Mouse (Mus musculus) limb, embryonic 15.5 days (tissue): ENCODE measurements around the gene Inava. TPM values are rescaled to one million over a fixed set of nuclear protein-coding genes. Genes with fewer than 3 reads are reported as not detected.
A peak's percentile ranks its signal among the peaks of the same experiment; 100 is the strongest.

Source experiments
- ATAC-seq: fragments of 200-750 bp; cut with Nextera tagmentation; 2 replicates; pipeline ENCODE4 v1.8.0; 2017; ENCODE audit warnings: low read depth, moderate TSS enrichment; ENCODE audit not compliant: insufficient number of reproducible peaks, low FRiP score, low TSS enrichment
- H3K27ac ChIP-seq: fragments of 300-500 bp; sonication (generic); 2 replicates; pipeline ENCODE4 v1.5.1; 2015; ENCODE audit warnings: moderate library complexity, mild to moderate bottlenecking, inconsistent platforms
- H3K27me3 ChIP-seq: fragments of 300-500 bp; sonication (generic); 2 replicates; pipeline ENCODE4 v1.6.1; 2015; ENCODE audit warnings: inconsistent platforms
- H3K36me3 ChIP-seq: fragments of 300-500 bp; sonication (generic); 2 replicates; pipeline ENCODE4 v1.6.1; 2015; ENCODE audit warnings: inconsistent platforms
- H3K4me1 ChIP-seq: fragments of 300-500 bp; sonication (generic); 2 replicates; pipeline ENCODE4 v1.6.1; 2015; ENCODE audit warnings: inconsistent platforms
- H3K4me2 ChIP-seq: fragments of 300-500 bp; sonication (generic); 2 replicates; pipeline ENCODE4 v1.6.1; 2015; ENCODE audit warnings: mild to moderate bottlenecking, inconsistent platforms
- H3K4me3 ChIP-seq: fragments of 300-500 bp; sonication (generic); 2 replicates; pipeline ENCODE4 v1.5.1; 2015; ENCODE audit warnings: mild to moderate bottlenecking, inconsistent platforms
- H3K9ac ChIP-seq: fragments of 300-500 bp; sonication (generic); 2 replicates; pipeline ENCODE4 v1.6.1; 2015; ENCODE audit warnings: inconsistent platforms
- H3K9me3 ChIP-seq: fragments of 300-500 bp; sonication (generic); 2 replicates; pipeline ENCODE4 v1.6.1; 2016; ENCODE audit warnings: inconsistent platforms
- WGBS: fragments of 180-500 bp; shearing (Covaris S2); methylation state at CpG from one replicate; pipeline ENCODE4 v1.1.7; 2015; 5-methylcytosine and 5-hydroxymethylcytosine counted together
- polyA plus RNA-seq: library from polyadenylated mRNA; unstranded; fragments of >200 nt; fragmentation: Nextera tagmentation; extraction: Ambion mirVana; gene quantifications from 2 replicates; pipeline ENCODE4 v1.2.1, GENCODE M21; 2015

The Inava gene
- polyA plus RNA-seq = 14.3 and 15.8 TPM in 2 replicates

GRCm38 (mm10) chr1:136233892-136234594, at the start of gene Inava:
Gene Inava, minus strand, starts transcription at chr1:136234264.
- ATAC-seq = peak; percentile 41; the same call in 1 of the 2 replicates
- Histone ChIP-seq H3K27ac (peak within 1 kb of the TSS; percentile 1; the same call in 1 of the 2 replicates), H3K4me1 (peaks cover 49% of the 10 kb centered on the region), H3K4me2 (peak within 1 kb of the TSS; percentile 94), H3K9me3 (no peaks in the 10 kb centered on the region), H3K4me3 (peak within 1 kb of the TSS; percentile 59), H3K36me3 (no peaks in the 10 kb centered on the region), H3K27me3 (no peaks in the 10 kb centered on the region), H3K9ac (peak within 1 kb of the TSS; percentile 48)
- under 1% methylated on average over 50 of the region's 51 CpGs for WGBS

DNA sequence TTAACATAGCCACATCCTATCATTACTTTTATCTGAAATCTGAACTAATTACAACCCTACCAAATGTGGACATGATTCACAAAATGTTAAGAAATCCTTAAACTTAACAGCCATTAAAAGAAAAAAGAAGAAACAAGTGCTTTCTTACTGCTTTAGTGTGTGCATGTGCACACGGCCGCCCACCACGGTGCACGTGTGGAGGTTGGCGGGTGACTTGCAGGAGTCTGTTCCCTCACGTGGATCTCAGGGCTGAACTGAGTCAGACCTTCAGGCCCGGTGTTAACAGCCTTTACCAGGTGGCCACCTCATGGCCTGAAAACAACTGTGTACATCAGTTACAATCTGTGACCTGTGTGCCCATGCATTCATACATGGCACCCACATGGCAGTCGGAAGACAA, 43.3 kb upstream of the Inava start:
- no peak overlapping the region for H3K9ac ChIP-seq
- ATAC-seq = no peak
- H3K4me1 ChIP-seq = no peaks in the 10 kb centered on the region
- H3K36me3 ChIP-seq = peaks cover 83% of the 10 kb centered on the region
- no peak overlapping the region for H3K4me2 ChIP-seq
- no peaks in the 10 kb centered on the region for H3K27me3 ChIP-seq
- no peak overlapping the region for H3K27ac ChIP-seq
- no peaks in the 10 kb centered on the region for H3K9me3 ChIP-seq
- H3K4me3 ChIP-seq = no peak overlapping the region
- WGBS = 90% methylated on average over 8 of the region's 8 CpGs

DNA sequence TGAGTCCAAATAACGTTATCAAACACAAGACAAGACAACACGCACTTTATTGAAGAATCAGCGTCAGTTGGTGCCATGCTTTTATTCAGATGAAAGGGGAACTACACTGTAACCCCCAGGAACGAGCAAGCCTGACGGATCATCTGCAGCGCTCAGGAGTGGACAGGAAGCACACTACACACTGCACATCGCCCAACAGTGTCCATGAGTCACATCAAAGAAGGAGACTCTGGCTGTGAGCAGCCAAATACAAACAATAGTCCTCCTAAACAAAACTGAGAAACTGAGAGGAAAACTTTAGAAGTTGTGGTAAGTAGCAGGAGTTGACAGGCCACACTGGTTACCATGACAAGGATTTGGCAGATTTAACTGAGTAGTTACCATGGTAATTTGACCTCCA, 34.2 kb upstream of the Inava start:
- H3K4me1 ChIP-seq = no peaks in the 10 kb centered on the region
- no peak overlapping the region for H3K4me3 ChIP-seq
- H3K4me2 ChIP-seq = no peak overlapping the region
- H3K36me3 ChIP-seq = peaks cover 40% of the 10 kb centered on the region
- no peak for ATAC-seq
- no peaks in the 10 kb centered on the region for H3K27me3 ChIP-seq
- no peak overlapping the region for H3K9ac ChIP-seq
- 83% methylated on average over 7 of the region's 7 CpGs for WGBS
- no peak overlapping the region for H3K27ac ChIP-seq
- H3K9me3 ChIP-seq = no peaks in the 10 kb centered on the region

DNA sequence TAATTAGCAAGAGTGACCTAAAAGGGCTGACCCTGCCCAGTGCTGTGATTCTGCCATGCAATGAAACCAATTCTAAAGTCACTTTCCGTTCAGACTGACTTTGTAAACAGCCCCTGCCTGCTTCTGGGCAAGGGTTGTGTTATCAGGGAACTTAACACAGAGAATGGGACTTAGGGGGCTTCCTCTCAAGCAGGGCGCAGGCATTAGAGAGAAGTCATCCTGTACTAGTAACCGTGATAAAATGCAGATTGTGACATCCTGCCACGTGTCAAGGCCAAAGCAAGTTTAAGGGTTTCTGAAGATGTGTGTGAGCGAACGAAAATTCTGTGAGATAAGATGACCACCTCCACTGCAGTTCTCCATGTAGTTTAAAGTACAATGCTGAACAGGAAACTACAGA, 32.1 kb upstream of the Inava start:
- no peak for ATAC-seq
- H3K9ac ChIP-seq = no peak overlapping the region
- no peaks in the 10 kb centered on the region for H3K9me3 ChIP-seq
- no peaks in the 10 kb centered on the region for H3K4me1 ChIP-seq
- H3K36me3 ChIP-seq = peaks cover 19% of the 10 kb centered on the region
- WGBS = 55% methylated on average over 6 of the region's 6 CpGs
- peaks cover 14% of the 10 kb centered on the region for H3K27me3 ChIP-seq
- no peak overlapping the region for H3K4me2 ChIP-seq
- H3K27ac ChIP-seq = no peak overlapping the region
- no peak overlapping the region for H3K4me3 ChIP-seq

GRCm38 (mm10) chr1:136263355-136263754, 29.3 kb upstream of the Inava start:
- Histone ChIP-seq H3K4me1 (peaks cover 17% of the 10 kb centered on the region), H3K27ac (no peak overlapping the region), H3K27me3 (peaks cover 41% of the 10 kb centered on the region), H3K36me3 (peaks cover 4% of the 10 kb centered on the region), H3K4me3 (no peak overlapping the region), H3K9me3 (no peaks in the 10 kb centered on the region), H3K9ac (no peak overlapping the region), H3K4me2 (no peak overlapping the region)
- 79% methylated on average over 5 of the region's 5 CpGs for WGBS
- ATAC-seq = no peak

GRCm38 (mm10) chr1:136260635-136261238, 26.7 kb upstream of the Inava start, which contains the start of gene Gpr25:
Gene Gpr25, minus strand, starts transcription at chr1:136260873.
- 8% methylated on average over 28 of the region's 28 CpGs for WGBS
- no peak within 1 kb of the TSS for H3K27ac ChIP-seq
- H3K4me2 ChIP-seq = peak within 1 kb of the TSS; percentile 98
- no peaks in the 10 kb centered on the region for H3K9me3 ChIP-seq
- ATAC-seq = no peak
- peaks cover 63% of the 10 kb centered on the region for H3K27me3 ChIP-seq
- peak within 1 kb of the TSS; percentile 57 for H3K4me3 ChIP-seq
- H3K9ac ChIP-seq = peak within 1 kb of the TSS; percentile 50
- H3K36me3 ChIP-seq = no peaks in the 10 kb centered on the region
- peaks cover 17% of the 10 kb centered on the region for H3K4me1 ChIP-seq

DNA sequence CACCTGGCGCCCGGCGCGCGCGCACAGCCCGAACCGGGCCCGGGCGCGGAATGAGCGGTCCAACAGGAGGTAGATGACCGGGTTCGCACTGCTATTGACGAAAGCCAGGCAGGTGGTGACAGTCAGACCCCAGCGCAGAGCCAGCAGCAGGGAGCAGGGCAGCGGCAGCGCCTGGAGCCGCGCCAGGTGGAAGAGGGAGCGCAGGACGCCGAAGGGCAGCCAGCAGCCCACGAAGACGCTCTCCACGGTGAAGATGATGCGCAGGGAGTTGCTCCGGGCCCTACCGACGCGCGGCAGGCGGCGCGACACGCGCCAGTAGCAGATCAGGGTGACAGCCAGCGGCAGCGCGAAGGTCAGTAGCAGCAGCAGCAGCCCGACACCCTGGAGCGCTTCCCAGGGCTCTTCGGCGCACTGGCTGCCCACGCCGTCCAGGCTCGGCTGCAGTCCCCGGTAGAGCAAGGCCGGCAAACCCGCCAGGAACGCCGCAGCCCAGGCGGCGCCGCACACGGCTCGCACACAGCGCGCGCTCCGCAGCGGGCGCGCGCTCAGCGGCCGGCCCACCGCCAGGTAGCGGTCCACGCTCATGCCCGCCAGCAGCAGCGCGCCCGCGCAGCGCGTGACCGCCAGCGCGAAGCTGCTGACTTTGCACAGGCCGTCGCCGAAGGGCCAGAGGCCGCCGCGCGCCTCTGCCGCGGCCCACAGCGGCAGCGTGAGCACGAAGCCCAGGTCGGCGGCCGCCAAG, 26.0 kb upstream of the Inava start:
- H3K27ac ChIP-seq = no peak overlapping the region

GRCm38 (mm10) chr1:136259543-136259892, 25.5 kb upstream of the Inava start:
- peaks cover 66% of the 10 kb centered on the region for H3K27me3 ChIP-seq
- peak overlapping the region; percentile 57 for H3K4me3 ChIP-seq
- H3K9ac ChIP-seq = peak overlapping the region; percentile 50; the same call in 1 of the 2 replicates
- H3K4me1 ChIP-seq = peaks cover 17% of the 10 kb centered on the region
- WGBS = 3% methylated on average over 16 of the region's 16 CpGs
- H3K36me3 ChIP-seq = no peaks in the 10 kb centered on the region
- no peak for ATAC-seq
- no peaks in the 10 kb centered on the region for H3K9me3 ChIP-seq
- H3K4me2 ChIP-seq = peak overlapping the region; percentile 98
- no peak overlapping the region for H3K27ac ChIP-seq

More for the DNA sequence above, 26.0 kb upstream of the Inava start:
- Histone ChIP-seq H3K4me3 (peak overlapping the region; percentile 57), H3K9ac (peak overlapping the region; percentile 50), H3K4me1 (peaks cover 17% of the 10 kb centered on the region), H3K4me2 (peak overlapping the region; percentile 98), H3K36me3 (no peaks in the 10 kb centered on the region), H3K9me3 (no peaks in the 10 kb centered on the region), H3K27me3 (peaks cover 66% of the 10 kb centered on the region)
- WGBS = under 1% methylated on average over 90 of the region's 95 CpGs
- ATAC-seq = peak; percentile 53; the same call in 1 of the 2 replicates

- no peak for ATAC-seq
- no peaks in the 10 kb centered on the region for H3K36me3 ChIP-seq
- no peak overlapping the region for H3K4me2 ChIP-seq
- H3K27ac ChIP-seq = no peak overlapping the region
- H3K4me1 ChIP-seq = peaks cover 17% of the 10 kb centered on the region
- H3K4me3 ChIP-seq = no peak overlapping the region
- 62% methylated on average over 9 of the region's 9 CpGs for WGBS
- H3K9ac ChIP-seq = no peak overlapping the region
- no peaks in the 10 kb centered on the region for H3K9me3 ChIP-seq
- peaks cover 66% of the 10 kb centered on the region for H3K27me3 ChIP-seq
These were observed 24.4 kb upstream of the Inava start for GRCm38 (mm10) chr1:136258495-136258894.

DNA sequence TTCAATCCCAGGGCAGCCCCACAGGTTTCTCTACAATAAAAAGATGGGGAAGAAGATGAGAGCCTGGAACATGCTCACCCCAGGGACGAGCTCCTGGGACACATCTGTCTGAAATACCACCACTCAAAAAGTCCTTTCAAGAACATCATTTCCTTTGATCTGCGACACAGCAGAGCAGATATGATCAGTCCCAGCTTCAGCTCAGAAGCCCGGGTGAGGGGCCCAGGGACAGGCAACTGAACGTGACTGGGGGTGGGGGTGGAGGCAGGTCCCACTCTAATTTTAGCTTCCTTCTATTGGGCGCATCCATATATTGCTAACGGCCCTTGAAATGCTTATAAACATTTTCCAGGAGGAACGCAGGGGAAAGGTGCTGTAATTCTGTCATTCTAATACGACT, 21.6 kb upstream of the Inava start:
- Histone ChIP-seq H3K9ac (no peak overlapping the region), H3K4me3 (no peak overlapping the region), H3K27ac (no peak overlapping the region), H3K9me3 (no peaks in the 10 kb centered on the region), H3K4me1 (peaks cover 14% of the 10 kb centered on the region), H3K27me3 (peaks cover 48% of the 10 kb centered on the region), H3K4me2 (no peak overlapping the region), H3K36me3 (no peaks in the 10 kb centered on the region)
- ATAC-seq = no peak
- 26% methylated on average over 8 of the region's 8 CpGs for WGBS

DNA sequence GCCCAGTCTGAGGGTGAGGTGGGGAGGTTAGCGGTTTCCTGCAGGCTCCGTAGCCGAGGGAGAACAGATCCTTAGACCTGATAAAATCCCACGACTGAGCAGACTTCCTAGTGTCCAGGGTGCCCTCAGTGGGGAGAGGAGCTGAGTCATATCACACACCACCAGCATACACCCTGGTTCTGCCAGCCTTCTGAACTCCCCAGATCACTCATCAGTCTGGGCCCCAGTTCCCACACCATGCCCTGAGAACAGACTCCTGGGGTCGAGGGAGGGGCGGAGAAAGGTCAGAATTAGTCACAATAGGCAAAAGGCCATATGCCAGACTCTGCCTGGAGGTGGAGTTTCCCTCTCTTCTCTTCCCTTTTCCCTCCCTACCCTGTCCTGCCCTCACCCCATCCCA, 21.1 kb upstream of the Inava start:
- Histone ChIP-seq H3K36me3 (no peaks in the 10 kb centered on the region), H3K4me2 (no peak overlapping the region), H3K9me3 (no peaks in the 10 kb centered on the region), H3K4me1 (peaks cover 9% of the 10 kb centered on the region), H3K27me3 (peaks cover 43% of the 10 kb centered on the region), H3K4me3 (no peak overlapping the region), H3K9ac (no peak overlapping the region), H3K27ac (no peak overlapping the region)
- ATAC-seq = no peak
- WGBS = 36% methylated on average over 6 of the region's 6 CpGs
